Mouse (Mus musculus) thymus, adult 2 months (tissue): Measurements from ENCODE around the gene Mtmr2.

Source experiments
- CTCF ChIP-seq: fragments of 200-500 bp; IDR thresholded peaks from 2 replicates; pipeline ENCODE4 v1.5.1; 2012; ENCODE audit warnings: mild to moderate bottlenecking, control low read depth, low read length, moderate library complexity, borderline replicate concordance; ENCODE audit not compliant: control insufficient read depth, poor library complexity, insufficient read depth; ENCODE audit errors: extremely low read depth
- POLR2A ChIP-seq: fragments of 200-500 bp; IDR thresholded peaks from 2 replicates; pipeline ENCODE4 v1.6.1; 2012; ENCODE audit warnings: mild to moderate bottlenecking, low read length, control low read depth, moderate library complexity; ENCODE audit not compliant: control insufficient read depth, poor library complexity, insufficient read depth; ENCODE audit errors: extremely low read depth

GRCm38 (mm10) chr9:13781985-13782384 lies 33.8 kb downstream of the Mtmr2 start:
- TF ChIP-seq CTCF = no peak
- no peak for TF ChIP-seq POLR2A
